Mouse (Mus musculus) spleen, adult 2 months (tissue): ENCODE results near the gene Smap1. TPM values are rescaled to one million over a fixed set of nuclear protein-coding genes. Genes with fewer than 3 reads are reported as not detected.

Experiments used
- DNase-seq, 2 experiments: peaks; one replicate each; pipeline versions ENCODE4 v3.0.0 to v3.0.0-alpha.2; 2012 to 2021; ENCODE audit warnings: low spot score in 2 of 2, low read depth in 1 of 2
- H3K27ac ChIP-seq: fragments of 200-500 bp; 2 replicates; pipeline ENCODE4 v1.5.1; 2012; ENCODE audit warnings: low read length, inconsistent platforms; ENCODE audit not compliant: insufficient read depth
- H3K27me3 ChIP-seq: fragments of 200-500 bp; 2 replicates; pipeline ENCODE4 v1.6.1; 2012; ENCODE audit warnings: mild to moderate bottlenecking, moderate library complexity, low read length, inconsistent platforms; ENCODE audit not compliant: control insufficient read depth, insufficient read depth
- H3K36me3 ChIP-seq: fragments of 200-500 bp; 2 replicates; pipeline ENCODE4 v1.6.1; 2012; ENCODE audit warnings: mild to moderate bottlenecking, low read length, inconsistent platforms; ENCODE audit not compliant: control insufficient read depth, insufficient read depth
- H3K4me1 ChIP-seq: fragments of 200-500 bp; 2 replicates; pipeline ENCODE4 v1.6.1; 2011; ENCODE audit warnings: inconsistent platforms; ENCODE audit not compliant: control insufficient read depth, insufficient read depth, insufficient read length
- H3K4me3 ChIP-seq: fragments of 200-500 bp; 2 replicates; pipeline ENCODE4 v1.5.1; 2011; ENCODE audit warnings: mild to moderate bottlenecking, inconsistent platforms; ENCODE audit not compliant: insufficient read depth, insufficient read length; ENCODE audit errors: extremely low read depth
- CTCF ChIP-seq: fragments of 200-500 bp; IDR thresholded peaks from 2 replicates; pipeline ENCODE4 v1.5.1; 2011; ENCODE audit warnings: mild to moderate bottlenecking, inconsistent platforms; ENCODE audit not compliant: insufficient read depth, insufficient read length, insufficient replicate concordance; ENCODE audit errors: extremely low read depth
- POLR2A ChIP-seq: fragments of 200-500 bp; IDR thresholded peaks from 2 replicates; pipeline ENCODE4 v1.6.1; 2011; ENCODE audit warnings: low read depth, low read length, inconsistent platforms
- WGBS: fragments of 180-500 bp; shearing (Covaris S2); methylation state at CpG from one replicate; pipeline ENCODE4 v1.1.7; 2018; 5-methylcytosine and 5-hydroxymethylcytosine counted together
- polyA plus RNA-seq: library from polyadenylated mRNA; depleted of rRNA; stranded (reverse); fragments of >200 nt; gene quantifications from 2 replicates; pipeline ENCODE4 v1.2.3, GENCODE M21; 2012

The Smap1 gene
- polyA plus RNA-seq, 1 experiment = 24.3 TPM

- no peak for DNase-seq
- no peaks in the 10 kb centered on the region for H3K36me3 ChIP-seq
- 80% methylated on average over 5 of the region's 5 CpGs for WGBS
- no peak overlapping the region for H3K4me3 ChIP-seq
- H3K27me3 ChIP-seq = no peaks in the 10 kb centered on the region
- TF ChIP-seq CTCF (no peak), POLR2A (no peak)
- no peak overlapping the region for H3K27ac ChIP-seq
- no peaks in the 10 kb centered on the region for H3K4me1 ChIP-seq
Observed at GRCm38 (mm10) chr1:23899647-23900020, 22.5 kb downstream of the Smap1 start.

GRCm38 (mm10) chr1:23899020-23899646, 23.0 kb downstream of the Smap1 start:
- DNase-seq = no peak
- H3K27ac ChIP-seq = no peak overlapping the region
- H3K36me3 ChIP-seq = no peaks in the 10 kb centered on the region
- TF ChIP-seq CTCF (no peak), POLR2A (no peak)
- no peaks in the 10 kb centered on the region for H3K4me1 ChIP-seq
- 79% methylated on average over 3 of the region's 3 CpGs for WGBS
- H3K27me3 ChIP-seq = no peaks in the 10 kb centered on the region
- no peak overlapping the region for H3K4me3 ChIP-seq

DNA sequence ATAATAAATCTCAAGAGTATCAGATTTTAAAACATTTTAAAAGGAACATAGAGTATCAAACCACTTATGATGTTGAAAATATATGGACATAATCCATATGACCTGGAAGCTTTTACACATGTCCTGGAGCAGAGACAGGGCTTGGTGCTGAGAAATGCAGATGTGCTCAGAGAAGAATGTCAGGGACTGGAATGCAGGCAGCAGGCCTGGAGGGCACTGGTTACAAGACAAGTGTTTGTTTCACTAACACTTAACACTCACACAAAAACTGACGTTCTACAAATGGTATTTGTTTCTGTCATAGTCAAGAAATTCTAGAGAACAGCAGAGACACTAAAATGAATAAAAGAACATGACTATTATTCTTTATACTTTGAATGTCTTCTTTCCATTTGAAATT, 30.0 kb downstream of the Smap1 start:
- Histone ChIP-seq H3K4me3 (no peak overlapping the region), H3K27me3 (no peaks in the 10 kb centered on the region), H3K36me3 (no peaks in the 10 kb centered on the region; the same call in 1 of the 2 replicates), H3K4me1 (no peaks in the 10 kb centered on the region), H3K27ac (no peak overlapping the region)
- no peak for DNase-seq
- TF ChIP-seq CTCF (no peak), POLR2A (no peak)
- WGBS = 89% methylated on average over 1 of the region's 1 CpGs

- Histone ChIP-seq H3K4me3 (no peak overlapping the region), H3K27ac (no peak overlapping the region), H3K4me1 (no peaks in the 10 kb centered on the region), H3K27me3 (no peaks in the 10 kb centered on the region), H3K36me3 (no peaks in the 10 kb centered on the region)
- WGBS = 96% methylated on average over 7 of the region's 7 CpGs
- no peak for DNase-seq
- TF ChIP-seq CTCF = no peak
- no peak for TF ChIP-seq POLR2A
Observed at GRCm38 (mm10) chr1:23884914-23885313, 37.2 kb downstream of the Smap1 start.

- DNase-seq = no peak
Observed at GRCm38 (mm10) chr1:23884087-23884668, 37.9 kb downstream of the Smap1 start.

DNA sequence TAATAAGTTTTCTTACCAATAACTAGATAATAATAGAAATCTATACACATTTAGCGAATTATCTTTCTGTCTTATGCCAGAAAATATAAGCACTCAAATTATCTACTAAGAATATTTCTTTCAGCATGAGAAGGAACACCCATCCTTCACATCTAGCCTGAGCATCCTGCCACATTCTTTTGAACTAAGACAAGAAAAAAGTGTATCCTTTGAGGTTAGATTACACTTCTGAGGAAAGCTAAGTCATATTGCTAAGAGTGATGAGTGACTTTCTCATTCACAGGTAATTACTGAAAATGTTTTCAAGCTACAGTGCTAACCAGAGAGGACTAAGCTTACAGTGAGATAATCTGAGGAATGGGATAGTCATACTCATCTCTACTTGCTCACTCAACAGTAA, 39.4 kb downstream of the Smap1 start:
- Histone ChIP-seq H3K27me3 (no peaks in the 10 kb centered on the region), H3K27ac (no peak overlapping the region), H3K4me3 (no peak overlapping the region), H3K4me1 (no peaks in the 10 kb centered on the region), H3K36me3 (no peaks in the 10 kb centered on the region)
- WGBS = 84% methylated on average over 1 of the region's 1 CpGs
- TF ChIP-seq POLR2A (no peak), CTCF (no peak)
- no peak for DNase-seq

More at GRCm38 (mm10) chr1:23884087-23884668, 37.9 kb downstream of the Smap1 start:
- Histone ChIP-seq H3K4me3 (no peak overlapping the region), H3K27me3 (no peaks in the 10 kb centered on the region), H3K4me1 (no peaks in the 10 kb centered on the region), H3K27ac (no peak overlapping the region), H3K36me3 (no peaks in the 10 kb centered on the region)
- TF ChIP-seq CTCF (no peak), POLR2A (no peak)
- WGBS = 88% methylated on average over 2 of the region's 2 CpGs

DNA sequence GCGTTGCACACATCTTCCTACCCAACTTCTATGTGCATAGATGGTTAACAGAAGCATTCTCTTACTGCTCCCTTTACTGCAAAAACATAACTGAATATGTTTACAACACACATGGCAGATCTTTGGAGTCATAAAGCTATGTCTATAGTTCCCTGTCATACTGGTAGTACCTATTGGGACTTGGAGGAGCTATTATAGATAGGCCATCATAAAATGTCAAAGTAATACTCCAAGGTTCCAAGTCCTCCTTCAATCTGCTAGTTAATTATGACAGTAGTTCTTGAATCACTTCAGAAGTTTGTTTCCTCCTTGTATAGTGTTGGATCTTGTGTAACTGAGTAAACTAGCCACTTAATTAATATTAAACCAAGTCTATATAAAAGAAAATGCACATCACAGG, 49.9 kb downstream of the Smap1 start:
- TF ChIP-seq CTCF (no peak), POLR2A (no peak)
- WGBS = 100% methylated on average over 1 of the region's 1 CpGs

More for the DNA sequence above, 49.9 kb downstream of the Smap1 start:
- H3K27ac ChIP-seq = no peak overlapping the region
- no peaks in the 10 kb centered on the region for H3K4me1 ChIP-seq
- no peak for DNase-seq
- peaks cover 2% of the 10 kb centered on the region for H3K36me3 ChIP-seq
- no peaks in the 10 kb centered on the region for H3K27me3 ChIP-seq
- H3K4me3 ChIP-seq = no peak overlapping the region
